Mouse (Mus musculus) C2C12 (cell line): ENCODE results near the gene Cdc42bpa. TPM values are rescaled to one million over a fixed set of nuclear protein-coding genes. Genes with fewer than 3 reads are reported as not detected.

Experiments
- H3K27me3 ChIP-seq: one replicate; pipeline ENCODE4 v1.6.1; 2011; ENCODE audit not compliant: control insufficient read depth, insufficient read depth, insufficient read length
- H3K36me3 ChIP-seq: one replicate; pipeline ENCODE4 v1.6.1; 2011; ENCODE audit not compliant: control insufficient read depth, insufficient read depth
- H3K4me3 ChIP-seq: one replicate; pipeline ENCODE4 v1.5.1; 2011; ENCODE audit warnings: mild to moderate bottlenecking, control low read depth; ENCODE audit not compliant: poor library complexity, insufficient read depth, severe bottlenecking
- H3K79me2 ChIP-seq: one replicate; pipeline ENCODE4 v1.6.1; 2011; ENCODE audit not compliant: control insufficient read depth, insufficient read depth
- H3K79me3 ChIP-seq: one replicate; pipeline ENCODE4 v1.6.1; 2011; ENCODE audit warnings: low read depth, control low read depth
- H3ac ChIP-seq: one replicate; pipeline ENCODE3; 2011; ENCODE audit warnings: low read depth; ENCODE audit not compliant: control insufficient read depth, insufficient read length
- CEBPB ChIP-seq: IDR thresholded peaks from one replicate; pipeline ENCODE4 v1.6.1; 2011; ENCODE audit warnings: low read depth, mild to moderate bottlenecking, control low read depth, moderate library complexity
- CTCF ChIP-seq: IDR thresholded peaks from one replicate; pipeline ENCODE4 v1.5.1; 2011; ENCODE audit not compliant: control insufficient read depth, insufficient read depth, insufficient read length
- FOSL1 ChIP-seq: IDR thresholded peaks from one replicate; pipeline ENCODE4 v1.8.0; 2011; ENCODE audit warnings: mild to moderate bottlenecking, low read length; ENCODE audit not compliant: poor library complexity, insufficient read depth, severe bottlenecking
- MAX ChIP-seq: IDR thresholded peaks from one replicate; pipeline ENCODE4 v1.6.1; 2011; ENCODE audit warnings: mild to moderate bottlenecking, control low read depth
- MYOD1 ChIP-seq: IDR thresholded peaks from one replicate; pipeline ENCODE4 v1.6.1; 2011; ENCODE audit warnings: low read depth; ENCODE audit not compliant: control insufficient read depth, insufficient read length
- MYOG ChIP-seq: IDR thresholded peaks from one replicate; pipeline ENCODE4 v1.6.1; 2011; ENCODE audit not compliant: control insufficient read depth, insufficient read length; ENCODE audit errors: extremely low read depth
- USF1 ChIP-seq: IDR thresholded peaks from one replicate; pipeline ENCODE4 v1.6.1; 2011; ENCODE audit warnings: low read depth, mild to moderate bottlenecking, control low read depth, moderate library complexity
- polyA plus RNA-seq: library from polyadenylated mRNA; unstranded; fragments of >200 nt; fragmentation: generic; extraction: Trizol; gene quantifications from one replicate; pipeline ENCODE4 v1.2.1, GENCODE M21; 2012; ENCODE audit warnings: missing spikeins

Cdc42bpa gene
- polyA plus RNA-seq, 1 experiment, result 10.7 TPM

- Histone ChIP-seq H3K36me3 (no peaks in the 10 kb centered on the region), H3ac (no peak overlapping the region), H3K79me3 (no peaks in the 10 kb centered on the region), H3K79me2 (no peaks in the 10 kb centered on the region), H3K4me3 (no peak overlapping the region), H3K27me3 (peaks cover 7% of the 10 kb centered on the region)
- TF ChIP-seq USF1, result no peak
- no peak for TF ChIP-seq FOSL1
- TF ChIP-seq CTCF, result no peak
- no peak for TF ChIP-seq MAX
- no peak for TF ChIP-seq MYOD1
- TF ChIP-seq MYOG, result no peak
- no peak for TF ChIP-seq CEBPB
Observed at GRCm38 (mm10) chr1:180179100-180179499, 218.8 kb downstream of the Cdc42bpa start.

- H3K79me2 ChIP-seq, result no peaks in the 10 kb centered on the region
- H3K27me3 ChIP-seq, result peaks cover 5% of the 10 kb centered on the region
- H3K4me3 ChIP-seq, result no peak overlapping the region
- TF ChIP-seq MYOD1 (no peak), MYOG (no peak), FOSL1 (no peak), MAX (no peak), USF1 (no peak), CEBPB (no peak), CTCF (no peak)
- no peaks in the 10 kb centered on the region for H3K36me3 ChIP-seq
- no peaks in the 10 kb centered on the region for H3K79me3 ChIP-seq
- H3ac ChIP-seq, result no peak overlapping the region
Observed at GRCm38 (mm10) chr1:180179840-180180239, 219.6 kb downstream of the Cdc42bpa start.

GRCm38 (mm10) chr1:180181304-180181965, 221.2 kb downstream of the Cdc42bpa start:
- Histone ChIP-seq H3K36me3 (no peaks in the 10 kb centered on the region), H3K27me3 (peaks cover 15% of the 10 kb centered on the region), H3K4me3 (no peak overlapping the region), H3K79me2 (no peaks in the 10 kb centered on the region), H3K79me3 (no peaks in the 10 kb centered on the region), H3ac (no peak overlapping the region)
- TF ChIP-seq MAX (no peak), MYOD1 (no peak), CEBPB (no peak), USF1 (no peak), MYOG (no peak), FOSL1 (no peak), CTCF (no peak)

GRCm38 (mm10) chr1:180181966-180182319, 221.7 kb downstream of the Cdc42bpa start:
- TF ChIP-seq MAX, result no peak
- no peak for TF ChIP-seq FOSL1
- no peak for TF ChIP-seq MYOD1
- peak; percentile 28 for TF ChIP-seq CTCF
- H3K4me3 ChIP-seq, result no peak overlapping the region
- peaks cover 18% of the 10 kb centered on the region for H3K27me3 ChIP-seq
- H3K79me3 ChIP-seq, result no peaks in the 10 kb centered on the region
- H3K79me2 ChIP-seq, result no peaks in the 10 kb centered on the region
- no peak overlapping the region for H3ac ChIP-seq
- no peaks in the 10 kb centered on the region for H3K36me3 ChIP-seq

GRCm38 (mm10) chr1:180182731-180183130, 222.5 kb downstream of the Cdc42bpa start:
- Histone ChIP-seq H3K4me3 (no peak overlapping the region), H3K27me3 (peaks cover 20% of the 10 kb centered on the region), H3K79me2 (no peaks in the 10 kb centered on the region), H3K36me3 (no peaks in the 10 kb centered on the region), H3ac (no peak overlapping the region), H3K79me3 (no peaks in the 10 kb centered on the region)
- TF ChIP-seq MYOD1 (no peak), MAX (no peak), CTCF (no peak), FOSL1 (no peak), CEBPB (no peak), USF1 (no peak), MYOG (no peak)

GRCm38 (mm10) chr1:180183525-180184159, 223.4 kb downstream of the Cdc42bpa start:
- H3K79me3 ChIP-seq, result no peaks in the 10 kb centered on the region
- H3ac ChIP-seq, result no peak overlapping the region
- no peak for TF ChIP-seq MYOD1
- no peak for TF ChIP-seq MAX
- no peak for TF ChIP-seq USF1
- TF ChIP-seq CTCF, result no peak
- TF ChIP-seq MYOG, result no peak
- no peak for TF ChIP-seq FOSL1
- TF ChIP-seq CEBPB, result no peak

More at GRCm38 (mm10) chr1:180183525-180184159, 223.4 kb downstream of the Cdc42bpa start:
- H3K36me3 ChIP-seq, result no peaks in the 10 kb centered on the region
- no peaks in the 10 kb centered on the region for H3K79me2 ChIP-seq
- H3K27me3 ChIP-seq, result peaks cover 23% of the 10 kb centered on the region
- H3K4me3 ChIP-seq, result no peak overlapping the region
